Mouse (Mus musculus) testis, adult 2 months (tissue): ENCODE data around the gene Wipf3.

Experiments used
- CTCF ChIP-seq: fragments of 200-500 bp; IDR thresholded peaks from 2 replicates; pipeline ENCODE4 v1.5.1; 2012; ENCODE audit warnings: low read depth, mild to moderate bottlenecking, inconsistent platforms, low read length, moderate library complexity; ENCODE audit not compliant: control insufficient read depth, insufficient read depth, insufficient replicate concordance
- POLR2A ChIP-seq: fragments of 200-500 bp; IDR thresholded peaks from 2 replicates; pipeline ENCODE4 v1.6.1; 2012; ENCODE audit warnings: low read depth, mild to moderate bottlenecking, inconsistent platforms, low read length, moderate library complexity; ENCODE audit not compliant: control insufficient read depth

GRCm38 (mm10) chr6:54463701-54464458 lies 34.5 kb downstream of the Wipf3 start:
- TF ChIP-seq CTCF (no peak), POLR2A (no peak)
